Mouse (Mus musculus) c-Kit-positive CD71-negative TER-119-negative erythroid progenitor cells, embryonic 14.5 days (primary cell): ENCODE results near the gene Vav3.

ENCODE experiments used
- DNase-seq: peaks from one replicate; pipeline ENCODE4 v3.0.0-alpha.2; 2013; ENCODE audit warnings: low read depth

The Vav3 gene

GRCm38 (mm10) chr3:109509784-109510183 lies 169.3 kb downstream of the Vav3 start:
- no peak for DNase-seq

GRCm38 (mm10) chr3:109511849-109512248 lies 171.4 kb downstream of the Vav3 start:
- no peak for DNase-seq

GRCm38 (mm10) chr3:109515479-109515878 lies 175.0 kb downstream of the Vav3 start:
- no peak for DNase-seq

GRCm38 (mm10) chr3:109516372-109516771 lies 175.9 kb downstream of the Vav3 start:
- no peak for DNase-seq

- DNase-seq, result no peak
These were observed 181.7 kb downstream of the Vav3 start for GRCm38 (mm10) chr3:109522115-109522514.

- no peak for DNase-seq
These were observed 185.4 kb downstream of the Vav3 start for GRCm38 (mm10) chr3:109525825-109526224.

- DNase-seq, result peak; percentile 67
These were observed 185.8 kb downstream of the Vav3 start for GRCm38 (mm10) chr3:109526246-109526645.

- no peak for DNase-seq
These were observed 186.2 kb downstream of the Vav3 start for GRCm38 (mm10) chr3:109526651-109527050.

GRCm38 (mm10) chr3:109528688-109529087 lies 188.2 kb downstream of the Vav3 start:
- no peak for DNase-seq

- DNase-seq, result no peak
These were observed 197.2 kb downstream of the Vav3 start for GRCm38 (mm10) chr3:109537686-109538085.

GRCm38 (mm10) chr3:109540009-109540408 lies 199.6 kb downstream of the Vav3 start:
- no peak for DNase-seq

- DNase-seq, result no peak
These were observed 204.2 kb downstream of the Vav3 start for GRCm38 (mm10) chr3:109544476-109545221.

- DNase-seq, result no peak
These were observed 216.9 kb downstream of the Vav3 start for GRCm38 (mm10) chr3:109557329-109557728.

GRCm38 (mm10) chr3:109561295-109561694 lies 220.8 kb downstream of the Vav3 start:
- DNase-seq, result no peak

- DNase-seq, result no peak
These were observed 221.3 kb downstream of the Vav3 start for GRCm38 (mm10) chr3:109561776-109562175.

GRCm38 (mm10) chr3:109562268-109562667 lies 221.8 kb downstream of the Vav3 start:
- no peak for DNase-seq

- DNase-seq, result no peak
These were observed 224.0 kb downstream of the Vav3 start for GRCm38 (mm10) chr3:109564443-109564842.

GRCm38 (mm10) chr3:109568542-109569265 lies 228.3 kb downstream of the Vav3 start:
- DNase-seq, result no peak

- no peak for DNase-seq
These were observed 231.0 kb downstream of the Vav3 start for GRCm38 (mm10) chr3:109571483-109571882.

GRCm38 (mm10) chr3:109572871-109573270 lies 232.4 kb downstream of the Vav3 start:
- no peak for DNase-seq

GRCm38 (mm10) chr3:109573549-109574146 lies 233.2 kb downstream of the Vav3 start:
- DNase-seq, result no peak

- DNase-seq, result no peak
These were observed 233.7 kb downstream of the Vav3 start for GRCm38 (mm10) chr3:109574161-109574560.

- DNase-seq, result no peak
These were observed 237.9 kb downstream of the Vav3 start for GRCm38 (mm10) chr3:109578347-109578746.
